Mouse (Mus musculus): ENCODE measurements at regions not wholly inside any gene's neighbourhood (a gene's known extent, or its start where the extent isn't known, plus 50 kb on each side); places are given as distances from the start of the nearest gene placed in this dataset.

GRCm38 (mm10) chr4:89446765-89447487 is 136.1 kb upstream of the Cdkn2b start:
- DNase-seq (ENCODE audit: low spot score in 2 of 2) = no peak

GRCm38 (mm10) chr4:89446156-89446716 is 135.4 kb upstream of the Cdkn2b start:
- no peak for DNase-seq (ENCODE audit: low spot score in 2 of 2)

GRCm38 (mm10) chr4:89445214-89446155 is 134.6 kb upstream of the Cdkn2b start:
- no peak for DNase-seq (ENCODE audit: low spot score in 2 of 2)

GRCm38 (mm10) chr4:89442526-89442925 is 131.7 kb upstream of the Cdkn2b start:
- DNase-seq (ENCODE audit: low spot score in 2 of 2) = no peak

GRCm38 (mm10) chr4:89440821-89441220 is 130.0 kb upstream of the Cdkn2b start:
- no peak for DNase-seq (ENCODE audit: low spot score in 2 of 2)

- DNase-seq (ENCODE audit: low spot score in 2 of 2) = no peak
These were observed 129.5 kb upstream of the Cdkn2b start for GRCm38 (mm10) chr4:89440326-89440725.

GRCm38 (mm10) chr4:89438665-89439064 is 127.8 kb upstream of the Cdkn2b start:
- no peak for DNase-seq (ENCODE audit: low spot score in 2 of 2)

- no peak for DNase-seq (ENCODE audit: low spot score in 2 of 2)
These were observed 125.9 kb upstream of the Cdkn2b start for GRCm38 (mm10) chr4:89436764-89437163.

GRCm38 (mm10) chr4:89434152-89434551 is 123.3 kb upstream of the Cdkn2b start:
- DNase-seq (ENCODE audit: low spot score in 2 of 2) = no peak

- DNase-seq (ENCODE audit: low spot score in 2 of 2) = no peak
These were observed 122.7 kb upstream of the Cdkn2b start for GRCm38 (mm10) chr4:89433528-89433927.

GRCm38 (mm10) chr4:89431520-89431919 is 120.7 kb upstream of the Cdkn2b start:
- no peak for DNase-seq (ENCODE audit: low spot score in 2 of 2)

GRCm38 (mm10) chr4:89428465-89428864 is 117.6 kb upstream of the Cdkn2b start:
- no peak for DNase-seq (ENCODE audit: low spot score in 2 of 2)

GRCm38 (mm10) chr4:89427345-89428293 is 116.8 kb upstream of the Cdkn2b start:
- no peak for DNase-seq (ENCODE audit: low spot score in 2 of 2)

GRCm38 (mm10) chr4:89425916-89426315 is 115.1 kb upstream of the Cdkn2b start:
- no peak for DNase-seq (ENCODE audit: low spot score in 2 of 2)

GRCm38 (mm10) chr4:89421694-89422354 is 111.0 kb upstream of the Cdkn2b start:
- DNase-seq (ENCODE audit: low spot score in 2 of 2) = no peak

- no peak for DNase-seq (ENCODE audit: low spot score in 2 of 2)
These were observed 110.0 kb upstream of the Cdkn2b start for GRCm38 (mm10) chr4:89420868-89421267.

- DNase-seq (ENCODE audit: low spot score in 2 of 2) = no peak
These were observed 108.7 kb upstream of the Cdkn2b start for GRCm38 (mm10) chr4:89419507-89419906.

- DNase-seq (ENCODE audit: low spot score in 2 of 2) = no peak
These were observed 94.9 kb upstream of the Cdkn2b start for GRCm38 (mm10) chr4:89405624-89406167.

- DNase-seq (ENCODE audit: low spot score in 2 of 2) = no peak
These were observed 92.3 kb upstream of the Cdkn2b start for GRCm38 (mm10) chr4:89403151-89403550.

GRCm38 (mm10) chr4:89402324-89402723 is 91.5 kb upstream of the Cdkn2b start:
- DNase-seq (ENCODE audit: low spot score in 2 of 2) = no peak

- DNase-seq (ENCODE audit: low spot score in 2 of 2) = no peak
These were observed 90.9 kb upstream of the Cdkn2b start for GRCm38 (mm10) chr4:89401696-89402095.
